Mouse (Mus musculus) frontal cortex, adult (tissue): ENCODE measurements at regions not wholly inside any gene's neighbourhood (a gene's known extent, or its start where the extent isn't known, plus 50 kb on each side); places are given as distances from the start of the nearest gene placed in this dataset.
"Not testable (repeated sequence)": the region's sequence is repeated elsewhere in the genome, so short reads cannot be mapped to it uniquely, and the experiment has no call there.

Source experiments
- ATAC-seq: cut with Nextera tagmentation; 2 replicates; pipeline ENCODE4 v1.9.2; 2017; ENCODE audit warnings: mild to moderate bottlenecking, moderate library complexity, mixed read lengths; ENCODE audit not compliant: low TSS enrichment

DNA sequence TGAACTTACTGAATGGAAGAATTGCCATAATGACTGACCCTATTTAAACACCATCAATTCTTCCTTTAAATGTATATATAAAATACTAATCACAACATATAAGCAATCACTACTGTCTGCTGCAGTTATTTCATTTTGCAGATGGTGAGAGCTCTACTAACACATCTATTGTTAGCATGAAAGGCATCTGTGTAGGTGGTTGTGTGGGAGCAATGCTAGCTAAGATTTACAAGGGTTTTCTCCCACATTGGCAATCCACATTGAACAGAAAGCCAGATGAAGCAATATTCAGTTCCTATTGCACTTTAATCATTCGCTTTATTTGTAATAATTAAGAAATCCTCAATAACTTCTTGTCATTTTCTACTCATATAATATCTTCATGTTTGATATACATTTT lies 503.4 kb downstream of the Pet2 start:
- peak; percentile 44; the same call in 1 of the 2 replicates for ATAC-seq

DNA sequence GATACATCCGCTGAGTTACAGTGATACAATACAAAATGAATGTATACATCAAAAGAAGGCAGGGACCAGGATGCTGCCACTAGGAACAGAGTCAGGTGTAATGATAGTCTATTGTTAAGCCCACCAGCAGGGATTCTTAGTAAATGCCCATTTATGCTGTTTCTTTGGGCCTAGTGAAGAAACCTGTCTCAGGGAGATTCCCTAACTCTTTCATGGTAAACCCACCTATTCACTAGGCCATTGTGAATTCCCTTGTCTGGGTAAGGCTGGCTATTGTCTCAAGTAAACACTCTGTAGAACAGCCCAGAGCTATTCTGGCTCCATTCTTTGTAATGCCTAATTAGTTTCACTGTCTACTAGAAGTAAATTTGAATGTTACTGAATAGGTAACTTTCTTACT lies 536.2 kb downstream of the Pet2 start:
- ATAC-seq = not testable (repeated sequence)
